Mouse (Mus musculus): Measurements from ENCODE around the gene Ptk7. TPM values are rescaled to one million over a fixed set of nuclear protein-coding genes. Genes with fewer than 3 reads are reported as not detected.

The Ptk7 gene
- polyA plus RNA-seq, 1 experiment from 2014 or later = 26.9 TPM

- Histone ChIP-seq H3K27me3 (ENCODE audit: control insufficient read depth, insufficient read depth, low read depth, low read length) (no peaks in the 10 kb centered on the region), H3K4me2 (ENCODE audit: low read length) (no peak overlapping the region), H3K4me1 (ENCODE audit: control insufficient read depth, insufficient read depth, low read length) (no peaks in the 10 kb centered on the region), H3K9ac (ENCODE audit: low read depth, low read length) (no peak overlapping the region), H3K27ac (ENCODE audit: low read length) (no peak overlapping the region), H3K9me3 (replicated peaks; ENCODE audit: control insufficient read depth, low read length, poor library complexity, severe bottlenecking) (no peaks in the 10 kb centered on the region), H3K4me3 (ENCODE audit: low read depth, low read length) (no peak overlapping the region), H3K36me3 (ENCODE audit: control insufficient read depth, insufficient read depth, low read length) (peaks cover 66% of the 10 kb centered on the region)
- 92% methylated on average over 12 of the region's 12 CpGs for WGBS
- ATAC-seq = no peak
Measured at GRCm38 (mm10) chr17:46661981-46662380, 32.7 kb upstream of the Ptk7 start.

DNA sequence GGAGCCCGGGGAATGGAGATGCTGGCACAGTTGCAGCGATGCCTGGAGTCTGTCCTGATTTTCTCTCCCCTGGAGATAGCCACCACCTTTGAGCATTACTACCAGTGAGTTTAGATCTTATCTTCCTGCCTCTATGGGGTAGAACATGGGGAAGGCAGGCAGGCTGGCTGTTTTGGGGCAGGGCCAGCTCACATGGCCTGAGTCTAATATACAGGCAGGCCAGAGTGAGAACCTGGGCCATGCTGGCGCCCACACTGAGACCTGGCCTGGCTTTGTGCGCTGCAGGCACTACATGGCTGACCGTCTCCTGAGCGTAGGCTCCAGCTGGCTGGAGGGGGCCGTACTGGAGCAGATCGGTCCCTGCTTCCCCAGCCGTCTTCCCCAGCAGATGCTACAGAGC lies 32.0 kb upstream of the Ptk7 start:
- H3K4me1 ChIP-seq (ENCODE audit: control insufficient read depth, insufficient read depth, low read length) = no peaks in the 10 kb centered on the region
- no peak overlapping the region for H3K9ac ChIP-seq (ENCODE audit: low read depth, low read length)
- H3K27me3 ChIP-seq (ENCODE audit: control insufficient read depth, insufficient read depth, low read depth, low read length) = no peaks in the 10 kb centered on the region
- no peak for ATAC-seq
- no peak overlapping the region for H3K4me3 ChIP-seq (ENCODE audit: low read depth, low read length)
- WGBS = 93% methylated on average over 9 of the region's 9 CpGs
- H3K4me2 ChIP-seq (ENCODE audit: low read length) = no peak overlapping the region
- H3K27ac ChIP-seq (ENCODE audit: low read length) = no peak overlapping the region
- H3K9me3 ChIP-seq (replicated peaks; ENCODE audit: control insufficient read depth, low read length, poor library complexity, severe bottlenecking) = no peaks in the 10 kb centered on the region
- peaks cover 64% of the 10 kb centered on the region for H3K36me3 ChIP-seq (ENCODE audit: control insufficient read depth, insufficient read depth, low read length)

- no peak for ATAC-seq
- Histone ChIP-seq H3K9ac (ENCODE audit: low read depth, low read length) (no peak overlapping the region), H3K9me3 (replicated peaks; ENCODE audit: control insufficient read depth, low read length, poor library complexity, severe bottlenecking) (no peaks in the 10 kb centered on the region), H3K27me3 (ENCODE audit: control insufficient read depth, insufficient read depth, low read depth, low read length) (no peaks in the 10 kb centered on the region), H3K27ac (ENCODE audit: low read length) (no peak overlapping the region), H3K4me2 (ENCODE audit: low read length) (no peak overlapping the region), H3K4me1 (ENCODE audit: control insufficient read depth, insufficient read depth, low read length) (peaks cover 14% of the 10 kb centered on the region), H3K4me3 (ENCODE audit: low read depth, low read length) (no peak overlapping the region), H3K36me3 (ENCODE audit: control insufficient read depth, insufficient read depth, low read length) (peaks cover 53% of the 10 kb centered on the region)
- WGBS = 89% methylated on average over 6 of the region's 6 CpGs
Measured at GRCm38 (mm10) chr17:46656054-46656453, 26.8 kb upstream of the Ptk7 start.

DNA sequence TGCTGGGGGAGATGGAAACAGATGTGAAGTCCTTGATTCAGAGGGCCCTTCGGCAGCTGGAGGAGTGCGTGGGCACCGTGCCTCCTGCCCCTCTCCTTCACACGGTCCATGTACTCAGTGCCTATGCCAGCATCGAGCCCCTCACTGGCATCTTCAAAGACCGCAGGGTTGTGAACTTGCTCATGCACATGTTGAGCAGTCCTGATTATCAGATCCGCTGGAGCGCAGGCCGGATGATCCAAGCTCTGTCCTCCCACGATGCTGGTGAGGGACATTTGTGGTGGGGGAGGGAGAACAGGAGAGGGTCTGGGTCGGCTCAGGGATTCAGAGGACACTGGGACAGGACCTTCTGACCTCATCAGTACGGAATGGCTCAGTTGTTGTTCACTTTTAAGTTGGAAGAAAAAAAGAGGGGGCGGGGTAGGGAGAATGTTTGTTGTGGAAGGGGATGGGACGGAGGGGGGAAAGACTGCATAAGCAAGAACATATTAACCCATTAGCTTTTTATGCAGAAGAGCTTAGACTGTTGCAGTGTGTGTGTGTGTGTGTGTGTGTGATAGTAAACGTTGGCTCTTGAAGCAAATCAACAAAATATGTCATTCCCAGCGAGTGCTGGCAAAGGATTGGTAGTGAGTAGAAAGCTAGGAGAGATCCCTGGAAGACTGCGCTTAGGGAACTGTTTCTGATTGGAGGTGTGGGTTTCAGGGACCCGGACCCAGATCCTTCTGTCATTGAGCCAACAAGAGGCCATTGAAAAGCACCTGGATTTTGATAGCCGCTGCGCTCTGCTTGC lies 22.6 kb upstream of the Ptk7 start:
- 77% methylated on average over 20 of the region's 20 CpGs for WGBS
- peak overlapping the region; percentile 88 for H3K4me2 ChIP-seq (ENCODE audit: low read length)
- H3K27me3 ChIP-seq (ENCODE audit: control insufficient read depth, insufficient read depth, low read depth, low read length) = no peaks in the 10 kb centered on the region
- peaks cover 24% of the 10 kb centered on the region for H3K36me3 ChIP-seq (ENCODE audit: control insufficient read depth, insufficient read depth, low read length)
- no peak overlapping the region for H3K27ac ChIP-seq (ENCODE audit: low read length)
- H3K4me3 ChIP-seq (ENCODE audit: low read depth, low read length) = peak overlapping the region; percentile 71
- H3K9me3 ChIP-seq (replicated peaks; ENCODE audit: control insufficient read depth, low read length, poor library complexity, severe bottlenecking) = no peaks in the 10 kb centered on the region
- H3K9ac ChIP-seq (ENCODE audit: low read depth, low read length) = peak overlapping the region; percentile 93
- H3K4me1 ChIP-seq (ENCODE audit: control insufficient read depth, insufficient read depth, low read length) = peaks cover 27% of the 10 kb centered on the region
- ATAC-seq = no peak

DNA sequence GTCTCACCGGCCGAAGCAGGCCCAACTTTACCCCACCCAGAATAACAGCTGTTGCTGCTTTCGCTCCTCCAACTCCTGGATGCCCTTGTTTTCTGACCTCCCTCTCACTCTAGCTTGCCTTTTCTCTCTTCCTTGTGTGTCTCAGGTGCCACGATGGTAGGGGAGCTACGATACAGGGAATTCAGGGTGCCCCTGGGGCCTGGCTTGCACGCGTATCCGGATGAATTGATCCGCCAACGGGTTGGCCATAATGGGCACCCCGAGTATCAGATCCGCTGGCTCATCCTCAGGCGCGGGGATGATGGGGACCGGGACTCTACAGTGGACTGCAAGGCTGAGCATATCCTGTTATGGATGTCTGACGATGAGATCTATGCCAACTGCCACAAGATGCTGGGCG lies 22.0 kb upstream of the Ptk7 start:
- Histone ChIP-seq H3K36me3 (ENCODE audit: control insufficient read depth, insufficient read depth, low read length) (peaks cover 20% of the 10 kb centered on the region), H3K27me3 (ENCODE audit: control insufficient read depth, insufficient read depth, low read depth, low read length) (no peaks in the 10 kb centered on the region), H3K9ac (ENCODE audit: low read depth, low read length) (peak overlapping the region; percentile 93), H3K27ac (ENCODE audit: low read length) (peak overlapping the region; percentile 95), H3K4me3 (ENCODE audit: low read depth, low read length) (peak overlapping the region; percentile 71), H3K9me3 (replicated peaks; ENCODE audit: control insufficient read depth, low read length, poor library complexity, severe bottlenecking) (no peaks in the 10 kb centered on the region), H3K4me1 (ENCODE audit: control insufficient read depth, insufficient read depth, low read length) (peaks cover 31% of the 10 kb centered on the region), H3K4me2 (ENCODE audit: low read length) (peak overlapping the region; percentile 88)
- ATAC-seq = no peak
- WGBS = 69% methylated on average over 17 of the region's 17 CpGs

GRCm38 (mm10) chr17:46650232-46651031 lies 21.1 kb upstream of the Ptk7 start, which contains the start of gene Cul7:
TSS of gene Cul7 (plus strand) at chr17:46650337.
- under 1% methylated on average over 49 of the region's 58 CpGs for WGBS
- Histone ChIP-seq H3K9ac (ENCODE audit: low read depth, low read length) (peak within 1 kb of the TSS; percentile 93), H3K36me3 (ENCODE audit: control insufficient read depth, insufficient read depth, low read length) (peaks cover 12% of the 10 kb centered on the region), H3K4me2 (ENCODE audit: low read length) (peak within 1 kb of the TSS; percentile 88), H3K9me3 (replicated peaks; ENCODE audit: control insufficient read depth, low read length, poor library complexity, severe bottlenecking) (no peaks in the 10 kb centered on the region), H3K4me3 (ENCODE audit: low read depth, low read length) (peak within 1 kb of the TSS; percentile 71), H3K4me1 (ENCODE audit: control insufficient read depth, insufficient read depth, low read length) (peaks cover 31% of the 10 kb centered on the region), H3K27me3 (ENCODE audit: control insufficient read depth, insufficient read depth, low read depth, low read length) (no peaks in the 10 kb centered on the region), H3K27ac (ENCODE audit: low read length) (peak within 1 kb of the TSS; percentile 95)
- peak; percentile 93 for ATAC-seq

DNA sequence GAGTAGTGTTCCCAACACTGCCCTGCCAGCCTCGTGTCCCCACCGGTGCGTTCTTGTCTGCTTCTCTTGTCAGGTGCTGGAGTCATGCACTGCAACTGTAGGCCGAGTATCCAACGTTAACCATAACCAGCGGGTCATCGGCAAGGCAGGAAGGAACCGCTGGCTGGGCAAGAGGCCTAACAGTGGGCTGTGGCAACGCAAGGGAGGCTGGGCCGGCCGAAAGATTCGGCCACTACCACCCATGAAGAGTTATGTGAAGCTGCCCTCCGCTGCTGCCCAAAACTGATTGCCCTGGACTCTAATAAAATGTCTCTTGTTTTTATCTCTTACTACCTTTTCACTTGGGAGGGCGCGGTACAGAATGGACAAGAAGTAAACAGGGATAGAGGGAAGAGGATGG lies 20.5 kb upstream of the Ptk7 start:
- 35% methylated on average over 15 of the region's 15 CpGs for WGBS
- no peaks in the 10 kb centered on the region for H3K27me3 ChIP-seq (ENCODE audit: control insufficient read depth, insufficient read depth, low read depth, low read length)
- ATAC-seq = no peak
- peak overlapping the region; percentile 71 for H3K4me3 ChIP-seq (ENCODE audit: low read depth, low read length)
- H3K4me2 ChIP-seq (ENCODE audit: low read length) = peak overlapping the region; percentile 88
- H3K9ac ChIP-seq (ENCODE audit: low read depth, low read length) = peak overlapping the region; percentile 93
- H3K9me3 ChIP-seq (replicated peaks; ENCODE audit: control insufficient read depth, low read length, poor library complexity, severe bottlenecking) = no peaks in the 10 kb centered on the region
- peaks cover 12% of the 10 kb centered on the region for H3K36me3 ChIP-seq (ENCODE audit: control insufficient read depth, insufficient read depth, low read length)
- H3K4me1 ChIP-seq (ENCODE audit: control insufficient read depth, insufficient read depth, low read length) = peaks cover 36% of the 10 kb centered on the region
- peak overlapping the region; percentile 95 for H3K27ac ChIP-seq (ENCODE audit: low read length)

DNA sequence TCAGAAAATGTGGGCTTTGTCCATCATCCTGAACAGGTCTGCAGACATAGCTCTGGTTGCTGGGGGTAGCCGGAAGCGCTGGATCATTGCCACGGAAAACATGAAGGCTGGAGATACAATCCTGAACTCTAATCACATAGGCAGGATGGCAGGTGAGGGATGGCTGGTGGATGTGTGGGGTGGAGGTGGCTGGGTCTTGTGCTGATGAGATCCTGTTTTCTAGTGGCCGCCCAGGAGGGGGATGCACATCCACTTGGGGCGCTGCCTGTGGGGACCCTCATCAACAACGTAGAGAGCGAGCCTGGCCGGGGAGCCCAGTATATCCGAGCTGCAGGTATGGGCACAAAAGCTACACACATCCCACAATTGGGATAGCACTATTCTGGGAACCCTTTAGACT lies 19.1 kb upstream of the Ptk7 start:
- WGBS = 90% methylated on average over 9 of the region's 9 CpGs
- Histone ChIP-seq H3K9ac (ENCODE audit: low read depth, low read length) (no peak overlapping the region), H3K4me3 (ENCODE audit: low read depth, low read length) (no peak overlapping the region), H3K36me3 (ENCODE audit: control insufficient read depth, insufficient read depth, low read length) (peaks cover 7% of the 10 kb centered on the region; the same call in 1 of the 2 replicates), H3K27ac (ENCODE audit: low read length) (no peak overlapping the region), H3K9me3 (replicated peaks; ENCODE audit: control insufficient read depth, low read length, poor library complexity, severe bottlenecking) (no peaks in the 10 kb centered on the region), H3K4me2 (ENCODE audit: low read length) (no peak overlapping the region), H3K27me3 (ENCODE audit: control insufficient read depth, insufficient read depth, low read depth, low read length) (no peaks in the 10 kb centered on the region), H3K4me1 (ENCODE audit: control insufficient read depth, insufficient read depth, low read length) (peaks cover 42% of the 10 kb centered on the region)
- ATAC-seq = no peak

GRCm38 (mm10) chr17:46647279-46647678 lies 18.0 kb upstream of the Ptk7 start:
- no peaks in the 10 kb centered on the region for H3K9me3 ChIP-seq (replicated peaks; ENCODE audit: control insufficient read depth, low read length, poor library complexity, severe bottlenecking)
- peaks cover 40% of the 10 kb centered on the region for H3K4me1 ChIP-seq (ENCODE audit: control insufficient read depth, insufficient read depth, low read length)
- H3K4me2 ChIP-seq (ENCODE audit: low read length) = no peak overlapping the region
- H3K27me3 ChIP-seq (ENCODE audit: control insufficient read depth, insufficient read depth, low read depth, low read length) = no peaks in the 10 kb centered on the region
- H3K27ac ChIP-seq (ENCODE audit: low read length) = no peak overlapping the region
- 94% methylated on average over 7 of the region's 7 CpGs for WGBS
- no peak for ATAC-seq
- no peaks in the 10 kb centered on the region for H3K36me3 ChIP-seq (ENCODE audit: control insufficient read depth, insufficient read depth, low read length)
- H3K9ac ChIP-seq (ENCODE audit: low read depth, low read length) = no peak overlapping the region
- no peak overlapping the region for H3K4me3 ChIP-seq (ENCODE audit: low read depth, low read length)

All from midbrain, embryonic 16.5 days (tissue).